Mouse (Mus musculus) hindbrain, embryonic 11.5 days (tissue): ENCODE data around the gene Rab3b. TPM values are rescaled to one million over a fixed set of nuclear protein-coding genes. Genes with fewer than 3 reads are reported as not detected.

ENCODE experiments used
- ATAC-seq: fragments of 200-750 bp; cut with Nextera tagmentation; 2 replicates; pipeline ENCODE4 v1.8.0; 2017; ENCODE audit warnings: mild to moderate bottlenecking, moderate TSS enrichment, moderate library complexity; ENCODE audit not compliant: low FRiP score
- DNase-seq: peaks from one replicate; pipeline ENCODE4 v3.0.0-alpha.2; 2015; ENCODE audit warnings: low spot score
- H3K27ac ChIP-seq: fragments of 300-500 bp; sonication (generic); 2 replicates; pipeline ENCODE4 v1.5.1; 2014; ENCODE audit warnings: mild to moderate bottlenecking, low read depth, low read length
- H3K27me3 ChIP-seq: fragments of 300-500 bp; sonication (generic); 2 replicates; pipeline ENCODE4 v1.6.1; 2014; ENCODE audit warnings: mild to moderate bottlenecking, low read length, moderate library complexity, mixed read lengths; ENCODE audit not compliant: control insufficient read depth, insufficient read depth
- H3K36me3 ChIP-seq: fragments of 300-500 bp; sonication (generic); 2 replicates; pipeline ENCODE4 v1.6.1; 2014; ENCODE audit warnings: mild to moderate bottlenecking, low read length, moderate library complexity, mixed read lengths; ENCODE audit not compliant: control insufficient read depth, insufficient read depth
- H3K4me1 ChIP-seq: fragments of 300-500 bp; sonication (generic); replicated peaks from 2 replicates; pipeline ENCODE4 v1.6.1; 2014; ENCODE audit warnings: low read length, mixed read lengths; ENCODE audit not compliant: control insufficient read depth, insufficient read depth
- H3K4me2 ChIP-seq: fragments of 300-500 bp; sonication (generic); replicated peaks from 2 replicates; pipeline ENCODE4 v1.6.1; 2014; ENCODE audit warnings: mild to moderate bottlenecking, low read depth, low read length
- H3K4me3 ChIP-seq: fragments of 300-500 bp; sonication (generic); 2 replicates; pipeline ENCODE4 v1.5.1; 2014; ENCODE audit warnings: low read depth, low read length
- H3K9ac ChIP-seq: fragments of 300-500 bp; sonication (generic); 2 replicates; pipeline ENCODE4 v1.6.1; 2014; ENCODE audit warnings: low read depth, low read length
- H3K9me3 ChIP-seq: fragments of 300-500 bp; sonication (generic); 2 replicates; pipeline ENCODE4 v1.6.1; 2016; ENCODE audit warnings: low read length; ENCODE audit not compliant: control insufficient read depth
- WGBS: fragments of 180-500 bp; shearing (Covaris S2); extraction: QIAGEN DNeasy Blood & Tissue Kit; methylation state at CpG from one replicate; pipeline ENCODE4 v1.1.7; 2014; 5-methylcytosine and 5-hydroxymethylcytosine counted together
- polyA plus RNA-seq: library from polyadenylated mRNA; unstranded; fragments of >200 nt; fragmentation: Nextera tagmentation; extraction: Ambion mirVana; gene quantifications from 2 replicates; pipeline ENCODE4 v1.2.1, GENCODE M21; 2014

Rab3b gene
- polyA plus RNA-seq, 1 experiment from 2014 or later, result 36.4 TPM

GRCm38 (mm10) chr4:108986833-108987472 is 108.1 kb downstream of the Rab3b start:
- H3K27ac ChIP-seq, result no peak overlapping the region
- WGBS, result 85% methylated on average over 1 of the region's 1 CpGs
- DNase-seq (no peak), ATAC-seq (no peak)
- H3K4me2 ChIP-seq, result no peak overlapping the region
- H3K9me3 ChIP-seq, result no peaks in the 10 kb centered on the region
- no peak overlapping the region for H3K9ac ChIP-seq
- H3K4me1 ChIP-seq, result no peaks in the 10 kb centered on the region
- H3K4me3 ChIP-seq, result no peak overlapping the region
- H3K27me3 ChIP-seq, result no peaks in the 10 kb centered on the region
- no peaks in the 10 kb centered on the region for H3K36me3 ChIP-seq

- H3K9me3 ChIP-seq, result no peaks in the 10 kb centered on the region
- H3K4me1 ChIP-seq, result no peaks in the 10 kb centered on the region
- no peak overlapping the region for H3K9ac ChIP-seq
- no peak overlapping the region for H3K4me3 ChIP-seq
- no peaks in the 10 kb centered on the region for H3K36me3 ChIP-seq
- 83% methylated on average over 4 of the region's 4 CpGs for WGBS
- no peak overlapping the region for H3K4me2 ChIP-seq
- DNase-seq (no peak), ATAC-seq (no peak)
- H3K27me3 ChIP-seq, result no peaks in the 10 kb centered on the region
- no peak overlapping the region for H3K27ac ChIP-seq
These were observed 108.6 kb downstream of the Rab3b start for GRCm38 (mm10) chr4:108987473-108987842.

GRCm38 (mm10) chr4:108989430-108989829 is 110.6 kb downstream of the Rab3b start:
- ATAC-seq, result no peak
- Histone ChIP-seq H3K36me3 (no peaks in the 10 kb centered on the region), H3K27ac (no peak overlapping the region), H3K27me3 (no peaks in the 10 kb centered on the region), H3K9ac (no peak overlapping the region), H3K4me1 (no peaks in the 10 kb centered on the region), H3K4me2 (no peak overlapping the region), H3K4me3 (no peak overlapping the region), H3K9me3 (no peaks in the 10 kb centered on the region)
- WGBS, result 58% methylated on average over 2 of the region's 2 CpGs
- DNase-seq, result no peak

- H3K4me3 ChIP-seq, result no peak overlapping the region
- no peaks in the 10 kb centered on the region for H3K4me1 ChIP-seq
- H3K4me2 ChIP-seq, result no peak overlapping the region
- H3K9me3 ChIP-seq, result no peaks in the 10 kb centered on the region
- no peaks in the 10 kb centered on the region for H3K27me3 ChIP-seq
- DNase-seq, result no peak
- ATAC-seq, result no peak
- H3K36me3 ChIP-seq, result no peaks in the 10 kb centered on the region
- H3K27ac ChIP-seq, result no peak overlapping the region
- no peak overlapping the region for H3K9ac ChIP-seq
These were observed 111.2 kb downstream of the Rab3b start for GRCm38 (mm10) chr4:108990032-108990431.

GRCm38 (mm10) chr4:108990571-108990970 is 111.7 kb downstream of the Rab3b start:
- ATAC-seq, result no peak
- H3K27ac ChIP-seq, result no peak overlapping the region
- 89% methylated on average over 6 of the region's 6 CpGs for WGBS
- H3K36me3 ChIP-seq, result no peaks in the 10 kb centered on the region
- H3K4me1 ChIP-seq, result no peaks in the 10 kb centered on the region
- H3K9me3 ChIP-seq, result no peaks in the 10 kb centered on the region
- no peak overlapping the region for H3K4me3 ChIP-seq
- no peak overlapping the region for H3K9ac ChIP-seq
- H3K27me3 ChIP-seq, result no peaks in the 10 kb centered on the region
- no peak overlapping the region for H3K4me2 ChIP-seq
- DNase-seq, result no peak

- ATAC-seq (no peak), DNase-seq (no peak)
- no peaks in the 10 kb centered on the region for H3K9me3 ChIP-seq
- no peak overlapping the region for H3K4me3 ChIP-seq
- H3K9ac ChIP-seq, result no peak overlapping the region
- no peak overlapping the region for H3K4me2 ChIP-seq
- H3K27me3 ChIP-seq, result no peaks in the 10 kb centered on the region
- H3K36me3 ChIP-seq, result no peaks in the 10 kb centered on the region
- no peaks in the 10 kb centered on the region for H3K4me1 ChIP-seq
- no peak overlapping the region for H3K27ac ChIP-seq
These were observed 112.9 kb downstream of the Rab3b start for GRCm38 (mm10) chr4:108991811-108992210.

Other genes with a start within 250 kb of the Rab3b start
- gene 3110021N24Rik, start 159.4 kb upstream of the Rab3b start, polyA plus RNA-seq, result 1.3 and 2.0 TPM in 2 replicates
- 3.5 and 8.4 TPM in 2 replicates for gene Zfyve9, start 98.3 kb upstream of the Rab3b start, polyA plus RNA-seq
- 251 and 269 TPM in 2 replicates for gene Btf3l4, start 45.4 kb upstream of the Rab3b start, polyA plus RNA-seq
- gene Txndc12, start 44.5 kb upstream of the Rab3b start, polyA plus RNA-seq, result 111 and 115 TPM in 2 replicates
- 40.5 and 44.1 TPM in 2 replicates for gene Kti12, start 31.3 kb upstream of the Rab3b start, polyA plus RNA-seq
- 1.5 and 3.3 TPM in 2 replicates for gene A730015C16Rik, start 30.4 kb upstream of the Rab3b start, polyA plus RNA-seq
- 74.4 and 82.5 TPM in 2 replicates for gene Nrd1, start 121.6 kb downstream of the Rab3b start, polyA plus RNA-seq